Comparison of ENCODE assay signal across 12 mouse cellular contexts in the genomic region with DNA sequence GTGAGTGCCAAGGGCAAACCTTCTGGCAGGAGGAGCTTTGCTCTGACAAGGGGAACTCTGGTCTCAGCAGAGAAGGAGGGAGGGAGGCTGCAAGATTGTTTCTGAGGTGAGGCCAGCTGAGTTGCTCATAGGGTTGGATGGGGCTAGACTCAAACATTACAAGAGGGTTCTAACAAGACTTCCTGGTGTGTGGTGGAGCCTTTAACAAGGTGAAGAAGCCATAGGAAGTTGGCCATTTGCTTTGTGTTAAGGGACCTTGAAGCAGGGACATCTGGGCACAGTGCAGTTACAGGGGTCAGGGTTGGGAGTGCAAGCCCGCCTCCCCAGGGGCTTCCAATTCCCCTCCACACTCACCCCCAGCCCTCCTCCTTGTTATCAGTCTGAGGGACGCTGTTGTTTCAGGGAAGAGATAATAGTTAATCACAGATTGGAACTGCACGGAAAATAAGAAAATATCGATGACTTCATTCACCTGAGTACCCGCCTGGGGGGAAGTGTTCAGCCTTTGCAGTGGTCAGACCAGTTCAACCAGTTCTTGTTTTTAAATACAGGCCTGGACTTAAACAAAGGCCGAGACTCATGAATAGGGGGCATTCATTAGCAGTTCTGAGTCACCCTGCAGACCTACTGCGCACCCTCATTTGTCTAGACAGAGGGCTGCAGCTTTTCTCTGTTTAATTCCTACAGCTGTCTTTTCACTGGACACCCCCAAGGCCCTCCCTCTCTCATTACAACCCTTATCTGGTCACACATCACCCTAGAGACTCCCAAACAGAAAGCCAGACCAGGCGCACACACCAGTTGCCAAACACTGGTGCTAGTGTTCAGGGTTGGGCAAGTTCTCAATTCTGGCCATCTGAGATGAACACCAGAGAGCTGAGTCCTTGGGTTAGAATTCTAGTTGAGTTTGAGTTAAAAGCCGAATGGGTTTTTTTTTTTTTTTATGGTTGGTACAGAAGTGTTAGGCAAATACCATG.
DNase-seq lines count a peak whose midpoint lies in the region; ATAC-seq lines count a peak whose summit lies in the region.
"Had no signal": no experiment of that assay in that cellular context is flagged by ENCODE, and none has a peak within 500 bp of the region (broad histone marks: within the 10 kb centered on the region; RNA-seq: fewer than 3 reads in every experiment).

No protein-coding gene starts in this region.

- H3K9me3 ChIP-seq in midbrain, embryonic 10.5 days (replicated peaks): no peaks in the 10 kb centered on the region
- H3K9me3 ChIP-seq in midbrain, embryonic 15.5 days: no peaks in the 10 kb centered on the region
- H3K9me3 ChIP-seq in embryonic facial prominence, embryonic 11.5 days (replicated peaks; ENCODE audit: control insufficient read depth, low read length): no peaks in the 10 kb centered on the region
- no peaks in the 10 kb centered on the region for H3K9me3 ChIP-seq in kidney, embryonic 16.5 days (ENCODE audit: low read length)
- H3K9me3 ChIP-seq in stomach, embryonic 14.5 days (ENCODE audit: control insufficient read depth, low read depth, low read length): no peaks in the 10 kb centered on the region
- H3K9me3 ChIP-seq: embryonic facial prominence, embryonic 13.5 days had no signal

- no peak for DNase-seq in midbrain, embryonic 10.5 days (ENCODE audit: low spot score)
- peak; percentile 50 for DNase-seq in embryonic facial prominence, embryonic 11.5 days (ENCODE audit: low spot score)
- no peak for DNase-seq in thymus, postnatal 14 days
- no peak for DNase-seq in left cerebral cortex, adult 9 months (ENCODE audit: low spot score in 2 of 2)
- no peak for DNase-seq in layer of hippocampus, adult 11-12 months (ENCODE audit: low spot score)
- DNase-seq: left cerebral cortex, postnatal 4 days had no signal

- no peaks in the 10 kb centered on the region for H3K36me3 ChIP-seq in midbrain, embryonic 10.5 days
- H3K36me3 ChIP-seq in midbrain, embryonic 15.5 days (replicated peaks): no peaks in the 10 kb centered on the region
- no peaks in the 10 kb centered on the region for H3K36me3 ChIP-seq in embryonic facial prominence, embryonic 11.5 days (replicated peaks; ENCODE audit: control insufficient read depth, insufficient read depth, low read depth, low read length)
- no peaks in the 10 kb centered on the region for H3K36me3 ChIP-seq in kidney, embryonic 16.5 days (ENCODE audit: insufficient read depth, low read length)
- no peaks in the 10 kb centered on the region for H3K36me3 ChIP-seq in stomach, embryonic 14.5 days (ENCODE audit: control insufficient read depth, insufficient read depth, low read length)
- H3K36me3 ChIP-seq: embryonic facial prominence, embryonic 13.5 days had no signal

- no peak overlapping the region for H3K9ac ChIP-seq in midbrain, embryonic 15.5 days
- H3K9ac ChIP-seq in embryonic facial prominence, embryonic 11.5 days (replicated peaks; ENCODE audit: low read length): no peak overlapping the region
- H3K9ac ChIP-seq in kidney, embryonic 16.5 days (replicated peaks; ENCODE audit: low read length): no peak overlapping the region
- no peak overlapping the region for H3K9ac ChIP-seq in stomach, embryonic 14.5 days (replicated peaks; ENCODE audit: low read depth, low read length)
- H3K9ac ChIP-seq: embryonic facial prominence, embryonic 13.5 days had no signal

- H3K4me1 ChIP-seq in midbrain, embryonic 10.5 days: peaks cover 3% of the 10 kb centered on the region; the same call in 1 of the 2 replicates
- no peaks in the 10 kb centered on the region for H3K4me1 ChIP-seq in midbrain, embryonic 15.5 days
- no peaks in the 10 kb centered on the region for H3K4me1 ChIP-seq in embryonic facial prominence, embryonic 11.5 days (ENCODE audit: control insufficient read depth, insufficient read depth, low read length)
- H3K4me1 ChIP-seq in kidney, embryonic 16.5 days (ENCODE audit: insufficient read depth, low read length): no peaks in the 10 kb centered on the region
- peaks cover 7% of the 10 kb centered on the region; the same call in 1 of the 2 replicates for H3K4me1 ChIP-seq in stomach, embryonic 14.5 days (ENCODE audit: control insufficient read depth, insufficient read depth, low read length)

- H3K27ac ChIP-seq in midbrain, embryonic 10.5 days (replicated peaks): peak overlapping the region; percentile 38; the same call in 1 of the 2 replicates
- no peak overlapping the region for H3K27ac ChIP-seq in midbrain, embryonic 15.5 days
- H3K27ac ChIP-seq in embryonic facial prominence, embryonic 11.5 days (replicated peaks; ENCODE audit: low read depth, low read length): 0 out of 2 replicates have a peak overlapping the region, but pooled peaks have one; percentile 4
- peak overlapping the region; percentile 70 for H3K27ac ChIP-seq in kidney, embryonic 16.5 days (ENCODE audit: low read length)
- peak overlapping the region; percentile 90 for H3K27ac ChIP-seq in stomach, embryonic 14.5 days (ENCODE audit: low read length)
- H3K27ac ChIP-seq: embryonic facial prominence, embryonic 13.5 days; hindbrain, postnatal 0 days had no signal

- 33% methylated on average over 9 of the region's 9 CpGs for WGBS in midbrain, embryonic 10.5 days
- WGBS in midbrain, embryonic 15.5 days: 38% methylated on average over 9 of the region's 9 CpGs
- WGBS in embryonic facial prominence, embryonic 11.5 days: 15% methylated on average over 9 of the region's 9 CpGs
- WGBS in kidney, embryonic 16.5 days: 57% methylated on average over 9 of the region's 9 CpGs
- WGBS in stomach, embryonic 14.5 days: 41% methylated on average over 9 of the region's 9 CpGs

- no peaks in the 10 kb centered on the region for H3K27me3 ChIP-seq in midbrain, embryonic 10.5 days (ENCODE audit: low read depth, poor library complexity, severe bottlenecking)
- H3K27me3 ChIP-seq in midbrain, embryonic 15.5 days (replicated peaks): no peaks in the 10 kb centered on the region
- H3K27me3 ChIP-seq in embryonic facial prominence, embryonic 11.5 days (ENCODE audit: control insufficient read depth, insufficient read depth, low read length): no peaks in the 10 kb centered on the region
- no peaks in the 10 kb centered on the region for H3K27me3 ChIP-seq in kidney, embryonic 16.5 days (ENCODE audit: insufficient read depth, low read length)
- H3K27me3 ChIP-seq in stomach, embryonic 14.5 days (ENCODE audit: control insufficient read depth, insufficient read depth, low read length): no peaks in the 10 kb centered on the region
- H3K27me3 ChIP-seq: CH12.LX; embryonic facial prominence, embryonic 13.5 days had no signal

- no peak for ATAC-seq in midbrain, embryonic 15.5 days (replicated peaks)
- ATAC-seq in embryonic facial prominence, embryonic 11.5 days (replicated peaks; ENCODE audit: insufficient number of reproducible peaks, low FRiP score, low TSS enrichment, low read depth): no peak
- peak; percentile 71; the same call in 1 of the 2 replicates for ATAC-seq in kidney, embryonic 16.5 days (ENCODE audit: low FRiP score, low TSS enrichment)
- peak; percentile 86 for ATAC-seq in stomach, embryonic 14.5 days (ENCODE audit: insufficient number of reproducible peaks, insufficient read depth, low FRiP score, low read depth)
- ATAC-seq: hindbrain, postnatal 0 days had no signal

- no peak overlapping the region for H3K4me2 ChIP-seq in midbrain, embryonic 15.5 days
- H3K4me2 ChIP-seq in embryonic facial prominence, embryonic 11.5 days (ENCODE audit: low read depth, low read length): no peak overlapping the region
- H3K4me2 ChIP-seq in kidney, embryonic 16.5 days (replicated peaks; ENCODE audit: low read depth, low read length): no peak overlapping the region
- H3K4me2 ChIP-seq in stomach, embryonic 14.5 days (replicated peaks; ENCODE audit: low read depth, low read length): no peak overlapping the region
- H3K4me2 ChIP-seq: embryonic facial prominence, embryonic 13.5 days had no signal

- no peak overlapping the region for H3K4me3 ChIP-seq in midbrain, embryonic 10.5 days
- no peak overlapping the region for H3K4me3 ChIP-seq in midbrain, embryonic 15.5 days
- H3K4me3 ChIP-seq in embryonic facial prominence, embryonic 11.5 days (ENCODE audit: low read depth, low read length): no peak overlapping the region
- H3K4me3 ChIP-seq in kidney, embryonic 16.5 days (ENCODE audit: low read length): no peak overlapping the region
- no peak overlapping the region for H3K4me3 ChIP-seq in stomach, embryonic 14.5 days (ENCODE audit: low read depth, low read length)
- H3K4me3 ChIP-seq: embryonic facial prominence, embryonic 13.5 days had no signal

Comparison
In these comparisons a context has a peak if more than half of its experiments do, and no peak if none do; other contexts are left out.
1. ATAC-seq: peak in kidney, embryonic 16.5 days (single experiment) and stomach, embryonic 14.5 days (single experiment); none in midbrain, embryonic 15.5 days (single experiment) and embryonic facial prominence, embryonic 11.5 days (single experiment).